Mouse (Mus musculus) kidney, embryonic 15.5 days (tissue): ENCODE data around the gene Appl2. TPM values are rescaled to one million over a fixed set of nuclear protein-coding genes. Genes with fewer than 3 reads are reported as not detected.

Experiments
- ATAC-seq: fragments of 200-750 bp; cut with Nextera tagmentation; replicated peaks from 2 replicates; pipeline ENCODE4 v1.8.0; 2017; ENCODE audit warnings: moderate TSS enrichment; ENCODE audit not compliant: low FRiP score
- H3K27ac ChIP-seq: fragments of 300-500 bp; sonication (generic); 2 replicates; pipeline ENCODE4 v1.5.1; 2015; ENCODE audit warnings: mild to moderate bottlenecking, inconsistent platforms
- H3K27me3 ChIP-seq: fragments of 300-500 bp; sonication (generic); 2 replicates; pipeline ENCODE4 v1.6.1; 2015; ENCODE audit warnings: inconsistent platforms
- H3K36me3 ChIP-seq: fragments of 300-500 bp; sonication (generic); 2 replicates; pipeline ENCODE4 v1.6.1; 2015; ENCODE audit warnings: inconsistent platforms
- H3K4me1 ChIP-seq: fragments of 300-500 bp; sonication (generic); 2 replicates; pipeline ENCODE4 v1.6.1; 2015; ENCODE audit warnings: inconsistent platforms
- H3K4me2 ChIP-seq: fragments of 300-500 bp; sonication (generic); 2 replicates; pipeline ENCODE4 v1.6.1; 2015; ENCODE audit warnings: moderate library complexity, mild to moderate bottlenecking, inconsistent platforms
- H3K4me3 ChIP-seq: fragments of 300-500 bp; sonication (generic); replicated peaks from 2 replicates; pipeline ENCODE4 v1.5.1; 2015; ENCODE audit warnings: mild to moderate bottlenecking, inconsistent platforms
- H3K9ac ChIP-seq: fragments of 300-500 bp; sonication (generic); 2 replicates; pipeline ENCODE4 v1.6.1; 2015; ENCODE audit warnings: mild to moderate bottlenecking, inconsistent platforms
- H3K9me3 ChIP-seq: fragments of 300-500 bp; sonication (generic); replicated peaks from 2 replicates; pipeline ENCODE4 v1.6.1; 2016; ENCODE audit warnings: inconsistent platforms
- WGBS: fragments of 180-500 bp; shearing (Covaris S2); methylation state at CpG from one replicate; pipeline ENCODE4 v1.1.7; 2015; ENCODE audit warnings: mixed read lengths; 5-methylcytosine and 5-hydroxymethylcytosine counted together
- polyA plus RNA-seq: library from polyadenylated mRNA; unstranded; fragments of >200 nt; fragmentation: Nextera tagmentation; extraction: Ambion mirVana; gene quantifications from 2 replicates; pipeline ENCODE4 v1.2.1, GENCODE M21; 2015

Gene Appl2
- polyA plus RNA-seq, 1 experiment from 2014 or later: 44.8 TPM

- no peaks in the 10 kb centered on the region for H3K27me3 ChIP-seq
- H3K4me1 ChIP-seq: no peaks in the 10 kb centered on the region
- no peak overlapping the region for H3K27ac ChIP-seq
- ATAC-seq: no peak
- H3K9me3 ChIP-seq: no peaks in the 10 kb centered on the region
- H3K9ac ChIP-seq: no peak overlapping the region
- H3K4me2 ChIP-seq: no peak overlapping the region
- 84% methylated on average over 8 of the region's 8 CpGs for WGBS
- peaks cover 81% of the 10 kb centered on the region for H3K36me3 ChIP-seq
- H3K4me3 ChIP-seq: no peak overlapping the region
Measured at GRCm38 (mm10) chr10:83608596-83608995, 39.9 kb downstream of the Appl2 start.

- no peak for ATAC-seq
- Histone ChIP-seq H3K4me3 (no peak overlapping the region), H3K4me2 (no peak overlapping the region), H3K9ac (no peak overlapping the region), H3K36me3 (peaks cover 83% of the 10 kb centered on the region), H3K27me3 (no peaks in the 10 kb centered on the region), H3K4me1 (no peaks in the 10 kb centered on the region), H3K27ac (no peak overlapping the region), H3K9me3 (no peaks in the 10 kb centered on the region)
- WGBS: 96% methylated on average over 3 of the region's 3 CpGs
Measured at GRCm38 (mm10) chr10:83607111-83607510, 41.4 kb downstream of the Appl2 start.

DNA sequence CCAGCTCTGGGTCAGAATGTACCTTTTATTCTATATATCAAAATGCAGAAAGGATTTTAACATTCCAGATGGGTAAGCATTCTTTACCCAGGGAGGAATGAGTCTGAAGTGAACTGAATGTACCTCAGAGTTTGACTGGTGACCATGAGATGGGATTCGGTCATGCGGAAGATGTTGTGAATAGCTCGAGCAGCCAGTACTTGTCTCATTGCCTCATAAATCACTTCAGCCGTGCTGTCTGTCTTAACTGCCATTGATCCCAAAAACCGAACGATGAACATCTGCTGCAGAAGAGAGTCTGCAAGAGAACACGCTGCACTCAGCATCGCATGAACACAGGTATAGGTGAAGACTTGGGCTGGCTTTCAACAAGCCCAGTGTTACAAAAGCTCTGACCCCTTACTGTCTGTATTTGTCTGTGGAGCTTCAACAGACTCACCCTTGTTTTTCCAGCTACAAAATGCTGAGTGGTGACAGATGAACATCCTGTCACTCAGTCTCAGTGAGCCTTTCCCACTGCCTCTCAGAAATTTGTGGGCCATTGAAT lies 42.8 kb downstream of the Appl2 start:
- no peak overlapping the region for H3K4me2 ChIP-seq
- WGBS: 59% methylated on average over 8 of the region's 8 CpGs

DNA sequence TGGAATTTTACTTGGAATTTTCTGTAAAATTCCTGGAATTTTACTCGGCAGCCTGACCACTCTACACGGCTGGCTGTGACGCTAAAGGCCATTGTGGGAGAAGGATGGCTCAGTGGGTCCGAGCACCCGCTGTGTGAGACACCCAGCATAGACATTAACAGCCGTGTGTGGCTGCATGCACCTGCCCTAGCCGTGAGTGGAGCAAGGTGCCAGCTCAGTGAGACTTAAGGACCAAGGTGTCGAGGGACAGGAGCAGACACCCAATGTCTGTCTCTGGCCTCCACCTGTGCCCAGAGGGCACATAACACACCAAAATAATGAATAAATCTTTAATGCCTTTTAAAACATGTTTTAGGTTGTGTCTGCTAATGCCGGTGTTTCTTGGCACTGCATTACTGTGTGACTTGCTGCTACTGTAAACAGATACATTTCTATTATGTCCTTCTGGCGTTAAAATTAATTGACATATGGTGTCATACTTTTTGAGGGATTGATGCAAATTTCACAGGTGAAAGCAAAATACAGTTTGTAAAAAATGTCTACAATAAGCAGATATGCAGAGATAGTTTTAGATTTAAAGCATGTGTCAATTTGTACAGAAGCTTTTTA lies 44.5 kb downstream of the Appl2 start:
- Histone ChIP-seq H3K27ac (no peak overlapping the region), H3K4me3 (no peak overlapping the region), H3K36me3 (peaks cover 85% of the 10 kb centered on the region), H3K9me3 (no peaks in the 10 kb centered on the region), H3K27me3 (no peaks in the 10 kb centered on the region), H3K9ac (no peak overlapping the region), H3K4me1 (no peaks in the 10 kb centered on the region), H3K4me2 (no peak overlapping the region)
- WGBS: 90% methylated on average over 10 of the region's 10 CpGs
- no peak for ATAC-seq

More for the DNA sequence above, 42.8 kb downstream of the Appl2 start:
- H3K36me3 ChIP-seq: peaks cover 83% of the 10 kb centered on the region
- no peak for ATAC-seq
- no peak overlapping the region for H3K27ac ChIP-seq
- H3K27me3 ChIP-seq: no peaks in the 10 kb centered on the region
- H3K9ac ChIP-seq: no peak overlapping the region
- no peak overlapping the region for H3K4me3 ChIP-seq
- no peaks in the 10 kb centered on the region for H3K4me1 ChIP-seq
- no peaks in the 10 kb centered on the region for H3K9me3 ChIP-seq

GRCm38 (mm10) chr10:83600650-83601049 lies 47.9 kb downstream of the Appl2 start:
- Histone ChIP-seq H3K9me3 (no peaks in the 10 kb centered on the region), H3K4me2 (no peak overlapping the region), H3K4me3 (no peak overlapping the region), H3K27ac (no peak overlapping the region), H3K4me1 (no peaks in the 10 kb centered on the region), H3K27me3 (no peaks in the 10 kb centered on the region), H3K9ac (no peak overlapping the region), H3K36me3 (peaks cover 78% of the 10 kb centered on the region)
- ATAC-seq: no peak
- WGBS: 72% methylated on average over 11 of the region's 11 CpGs

DNA sequence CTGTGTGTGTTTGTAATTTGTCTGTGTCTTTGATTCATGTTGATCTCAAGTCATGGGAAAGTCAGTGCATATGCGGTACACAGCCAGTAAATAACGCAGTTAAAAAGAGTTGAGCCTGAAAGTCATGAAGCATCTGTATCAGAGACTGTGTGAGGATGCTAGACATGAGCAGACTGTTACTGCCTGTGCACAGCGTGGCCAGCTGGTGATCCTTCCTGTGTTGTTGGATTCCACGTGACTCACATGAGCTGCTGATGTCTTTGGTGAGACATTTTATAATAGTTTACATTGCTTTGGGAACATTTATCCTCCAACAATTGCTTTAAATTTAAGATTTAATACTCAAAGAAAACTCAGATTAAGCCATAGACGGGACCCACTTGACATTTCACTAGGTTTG lies 54.0 kb downstream of the Appl2 start:
- no peak overlapping the region for H3K27ac ChIP-seq
- peaks cover 81% of the 10 kb centered on the region for H3K36me3 ChIP-seq
- ATAC-seq: no peak
- no peaks in the 10 kb centered on the region for H3K9me3 ChIP-seq
- H3K27me3 ChIP-seq: no peaks in the 10 kb centered on the region
- no peak overlapping the region for H3K4me3 ChIP-seq
- no peaks in the 10 kb centered on the region for H3K4me1 ChIP-seq
- H3K4me2 ChIP-seq: no peak overlapping the region
- H3K9ac ChIP-seq: no peak overlapping the region
- WGBS: 90% methylated on average over 5 of the region's 5 CpGs

GRCm38 (mm10) chr10:83592616-83593015 lies 55.9 kb downstream of the Appl2 start:
- Histone ChIP-seq H3K4me1 (no peaks in the 10 kb centered on the region), H3K36me3 (peaks cover 82% of the 10 kb centered on the region), H3K27me3 (no peaks in the 10 kb centered on the region), H3K9me3 (no peaks in the 10 kb centered on the region), H3K27ac (no peak overlapping the region), H3K4me2 (no peak overlapping the region), H3K9ac (no peak overlapping the region), H3K4me3 (no peak overlapping the region)
- WGBS: 89% methylated on average over 7 of the region's 7 CpGs
- ATAC-seq: no peak

GRCm38 (mm10) chr10:83590801-83591200 lies 57.7 kb downstream of the Appl2 start:
- H3K9ac ChIP-seq: no peak overlapping the region
- H3K27me3 ChIP-seq: no peaks in the 10 kb centered on the region
- no peak overlapping the region for H3K27ac ChIP-seq
- H3K9me3 ChIP-seq: no peaks in the 10 kb centered on the region
- no peaks in the 10 kb centered on the region for H3K4me1 ChIP-seq
- H3K4me3 ChIP-seq: no peak overlapping the region
- ATAC-seq: no peak
- WGBS: 82% methylated on average over 6 of the region's 6 CpGs
- H3K4me2 ChIP-seq: no peak overlapping the region
- H3K36me3 ChIP-seq: peaks cover 89% of the 10 kb centered on the region

DNA sequence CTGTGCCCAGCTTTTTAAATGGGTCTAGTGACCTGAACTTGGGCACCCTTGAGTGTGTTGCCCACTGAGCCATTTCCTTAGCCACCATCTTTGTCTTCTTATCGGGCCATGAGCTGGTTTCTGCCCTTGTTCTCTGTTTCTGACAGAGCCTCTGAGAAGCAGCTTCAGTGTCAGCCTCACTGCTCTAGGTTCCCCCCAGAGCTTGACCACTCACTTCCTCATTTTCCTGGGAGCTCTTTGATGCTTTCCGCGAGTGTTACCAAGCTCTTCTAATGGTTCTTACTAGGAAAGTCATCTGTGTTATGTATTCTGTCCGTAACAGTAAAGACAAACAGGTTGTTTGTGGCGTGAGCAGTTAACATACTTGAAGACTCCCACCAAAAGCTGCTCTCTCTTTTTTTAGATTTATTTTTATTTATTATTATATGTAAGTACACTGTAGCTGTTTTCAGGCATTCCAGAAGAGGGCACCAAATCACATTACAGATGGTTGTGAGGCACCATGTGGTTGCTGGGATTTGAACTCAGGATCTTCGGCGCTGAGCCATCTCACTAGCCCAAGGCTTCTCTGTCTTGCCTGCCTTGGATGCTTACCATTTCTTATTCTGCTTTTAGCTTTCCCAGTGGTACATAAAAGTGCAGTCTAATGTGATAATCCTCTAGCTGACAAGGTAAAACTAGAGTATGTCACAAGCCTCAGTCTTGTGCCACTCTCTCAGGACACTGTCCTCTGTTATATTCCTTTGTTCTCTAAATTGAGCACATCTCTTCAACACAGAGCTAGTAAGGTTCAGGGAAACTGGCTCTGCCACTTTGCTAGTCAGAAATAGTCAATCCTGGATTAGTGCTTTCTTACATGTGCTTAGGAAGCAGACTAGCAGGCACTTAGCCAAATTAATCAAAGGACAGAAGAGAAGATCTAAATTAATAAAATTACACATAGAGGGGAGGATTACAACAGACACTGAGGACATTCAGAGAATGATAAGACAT lies 82.8 kb downstream of the Appl2 start:
- no peaks in the 10 kb centered on the region for H3K4me1 ChIP-seq
- no peak overlapping the region for H3K4me3 ChIP-seq
- H3K36me3 ChIP-seq: peaks cover 92% of the 10 kb centered on the region
- no peak for ATAC-seq
- no peaks in the 10 kb centered on the region for H3K27me3 ChIP-seq
- no peak overlapping the region for H3K27ac ChIP-seq
- WGBS: 96% methylated on average over 7 of the region's 7 CpGs
- no peaks in the 10 kb centered on the region for H3K9me3 ChIP-seq
- no peak overlapping the region for H3K4me2 ChIP-seq
- H3K9ac ChIP-seq: no peak overlapping the region

- Histone ChIP-seq H3K27ac (no peak overlapping the region), H3K4me2 (no peak overlapping the region), H3K9ac (no peak overlapping the region), H3K4me3 (no peak overlapping the region), H3K27me3 (no peaks in the 10 kb centered on the region), H3K4me1 (no peaks in the 10 kb centered on the region), H3K9me3 (no peaks in the 10 kb centered on the region), H3K36me3 (peaks cover 88% of the 10 kb centered on the region)
- no peak for ATAC-seq
Measured at GRCm38 (mm10) chr10:83563005-83563404, 85.5 kb downstream of the Appl2 start.
